Mouse (Mus musculus) embryonic facial prominence, embryonic 12.5 days (tissue): Measurements from ENCODE around the gene 4931428L18Rik. TPM values are rescaled to one million over a fixed set of nuclear protein-coding genes. Genes with fewer than 3 reads are reported as not detected.
"Not testable (repeated sequence)": the region's sequence is repeated elsewhere in the genome, so short reads cannot be mapped to it uniquely, and the experiment has no call there.

ENCODE experiments used
- ATAC-seq: fragments of 200-750 bp; cut with Nextera tagmentation; 2 replicates; pipeline ENCODE4 v1.8.0; 2017; ENCODE audit not compliant: insufficient number of reproducible peaks, insufficient read depth, low FRiP score, low TSS enrichment
- H3K27ac ChIP-seq: fragments of 300-500 bp; sonication (generic); 2 replicates; pipeline ENCODE4 v1.5.1; 2016; ENCODE audit warnings: mild to moderate bottlenecking
- H3K27me3 ChIP-seq: fragments of 300-500 bp; sonication (generic); 2 replicates; pipeline ENCODE4 v1.6.1; 2016; ENCODE audit warnings: mild to moderate bottlenecking, moderate library complexity
- H3K36me3 ChIP-seq: fragments of 300-500 bp; sonication (generic); 2 replicates; pipeline ENCODE4 v1.6.1; 2016; ENCODE audit warnings: mild to moderate bottlenecking
- H3K4me1 ChIP-seq: fragments of 300-500 bp; sonication (generic); 2 replicates; pipeline ENCODE4 v1.6.1; 2016
- H3K4me2 ChIP-seq: fragments of 300-500 bp; sonication (generic); replicated peaks from 2 replicates; pipeline ENCODE4 v1.6.1; 2016; ENCODE audit warnings: mild to moderate bottlenecking, moderate library complexity
- H3K4me3 ChIP-seq: fragments of 300-500 bp; sonication (generic); 2 replicates; pipeline ENCODE4 v1.5.1; 2016; ENCODE audit warnings: mild to moderate bottlenecking
- H3K9ac ChIP-seq: fragments of 300-500 bp; sonication (generic); 2 replicates; pipeline ENCODE4 v1.6.1; 2016; ENCODE audit warnings: mild to moderate bottlenecking, moderate library complexity
- H3K9me3 ChIP-seq: fragments of 300-500 bp; sonication (generic); 2 replicates; pipeline ENCODE4 v1.6.1; 2016; ENCODE audit warnings: mild to moderate bottlenecking, moderate library complexity
- WGBS: fragments of 180-500 bp; shearing (Covaris S2); methylation state at CpG from one replicate; pipeline ENCODE4 v1.1.7; 2016; 5-methylcytosine and 5-hydroxymethylcytosine counted together
- polyA plus RNA-seq: library from polyadenylated mRNA; unstranded; fragments of >200 nt; fragmentation: Nextera tagmentation; extraction: Ambion mirVana; gene quantifications from 2 replicates; pipeline ENCODE4 v1.2.1, GENCODE M21; 2016

4931428L18Rik gene
- polyA plus RNA-seq, 1 experiment from 2014 or later: not detected

DNA sequence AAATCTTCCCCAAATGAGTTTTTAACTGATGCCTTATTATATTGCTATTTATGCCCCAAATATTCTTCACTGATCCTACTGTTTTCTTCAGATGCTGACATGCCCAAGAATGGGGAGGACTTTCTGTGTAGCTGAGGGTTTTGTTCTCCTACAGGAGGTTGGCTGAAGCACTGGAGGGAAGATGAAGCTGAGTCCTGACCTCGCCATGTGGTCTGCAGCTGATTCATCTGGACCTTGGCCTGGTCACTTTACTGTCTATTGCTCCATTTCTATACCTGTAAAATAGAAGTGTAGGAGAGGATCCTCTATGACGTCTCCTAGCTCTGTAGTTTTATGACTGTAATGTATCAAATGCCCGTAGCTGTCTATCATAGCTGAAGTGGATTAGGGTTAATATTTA is 179.3 kb downstream of the 4931428L18Rik start:
- Histone ChIP-seq H3K4me2 (no peak overlapping the region), H3K4me1 (no peaks in the 10 kb centered on the region), H3K36me3 (no peaks in the 10 kb centered on the region), H3K27ac (no peak overlapping the region), H3K9me3 (no peaks in the 10 kb centered on the region), H3K9ac (no peak overlapping the region), H3K27me3 (no peaks in the 10 kb centered on the region), H3K4me3 (no peak overlapping the region)
- WGBS: 81% methylated on average over 3 of the region's 3 CpGs
- ATAC-seq: no peak

DNA sequence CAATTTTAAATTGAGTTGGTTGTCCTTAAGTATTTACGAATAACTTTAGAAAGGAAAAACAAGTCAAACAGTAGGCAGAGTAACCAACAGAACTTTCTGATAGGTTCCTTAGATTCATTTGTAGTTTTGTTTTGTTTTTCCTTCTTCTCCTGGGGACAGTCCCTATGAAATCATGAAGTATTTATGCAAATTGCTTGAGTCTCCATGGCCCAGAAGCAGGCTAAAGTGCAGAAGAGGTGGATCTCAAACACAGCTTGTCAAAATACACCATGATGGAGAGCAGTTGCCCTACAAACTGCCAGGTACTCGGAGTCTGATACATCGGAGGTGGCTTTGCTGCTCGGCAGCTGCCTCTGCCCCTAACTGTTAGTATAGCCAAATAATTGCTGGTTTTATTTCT is 179.7 kb downstream of the 4931428L18Rik start:
- no peaks in the 10 kb centered on the region for H3K27me3 ChIP-seq
- 80% methylated on average over 4 of the region's 4 CpGs for WGBS
- no peaks in the 10 kb centered on the region for H3K36me3 ChIP-seq
- H3K4me3 ChIP-seq: no peak overlapping the region
- ATAC-seq: no peak
- no peaks in the 10 kb centered on the region for H3K9me3 ChIP-seq
- H3K4me1 ChIP-seq: no peaks in the 10 kb centered on the region
- H3K9ac ChIP-seq: no peak overlapping the region
- no peak overlapping the region for H3K27ac ChIP-seq
- no peak overlapping the region for H3K4me2 ChIP-seq

- no peaks in the 10 kb centered on the region for H3K27me3 ChIP-seq
- H3K4me2 ChIP-seq: no peak overlapping the region
- H3K9me3 ChIP-seq: no peaks in the 10 kb centered on the region
- no peak overlapping the region for H3K27ac ChIP-seq
- H3K9ac ChIP-seq: no peak overlapping the region
- H3K4me1 ChIP-seq: no peaks in the 10 kb centered on the region
- no peak overlapping the region for H3K4me3 ChIP-seq
- 61% methylated on average over 2 of the region's 2 CpGs for WGBS
- ATAC-seq: no peak
- H3K36me3 ChIP-seq: no peaks in the 10 kb centered on the region
Observed at GRCm38 (mm10) chr1:31033851-31034534, 188.5 kb downstream of the 4931428L18Rik start.

DNA sequence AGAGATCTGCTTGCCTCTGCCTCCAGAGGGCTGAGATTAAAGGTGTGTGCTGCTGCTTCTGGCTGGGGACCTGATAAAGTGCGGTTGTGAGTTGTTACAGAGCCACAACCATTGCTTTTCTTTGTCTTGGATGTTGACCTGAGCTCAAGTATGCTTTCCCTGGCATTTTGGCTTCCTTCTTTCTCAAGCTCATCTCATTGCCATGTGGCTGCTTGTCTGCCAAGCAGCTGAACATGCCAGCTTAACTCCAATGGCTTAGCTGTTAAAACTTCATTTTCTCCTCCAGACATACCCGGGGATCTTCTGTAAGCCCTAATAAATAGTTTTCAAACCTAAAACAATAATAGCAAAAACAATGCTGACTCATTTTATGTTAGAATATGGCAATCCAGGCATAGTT is 190.1 kb downstream of the 4931428L18Rik start:
- H3K36me3 ChIP-seq: no peaks in the 10 kb centered on the region
- no peak for ATAC-seq
- H3K4me1 ChIP-seq: no peaks in the 10 kb centered on the region
- WGBS: 88% methylated on average over 2 of the region's 2 CpGs
- no peaks in the 10 kb centered on the region for H3K27me3 ChIP-seq
- no peak overlapping the region for H3K4me3 ChIP-seq
- no peak overlapping the region for H3K9ac ChIP-seq
- H3K4me2 ChIP-seq: no peak overlapping the region
- H3K27ac ChIP-seq: no peak overlapping the region
- H3K9me3 ChIP-seq: no peaks in the 10 kb centered on the region

DNA sequence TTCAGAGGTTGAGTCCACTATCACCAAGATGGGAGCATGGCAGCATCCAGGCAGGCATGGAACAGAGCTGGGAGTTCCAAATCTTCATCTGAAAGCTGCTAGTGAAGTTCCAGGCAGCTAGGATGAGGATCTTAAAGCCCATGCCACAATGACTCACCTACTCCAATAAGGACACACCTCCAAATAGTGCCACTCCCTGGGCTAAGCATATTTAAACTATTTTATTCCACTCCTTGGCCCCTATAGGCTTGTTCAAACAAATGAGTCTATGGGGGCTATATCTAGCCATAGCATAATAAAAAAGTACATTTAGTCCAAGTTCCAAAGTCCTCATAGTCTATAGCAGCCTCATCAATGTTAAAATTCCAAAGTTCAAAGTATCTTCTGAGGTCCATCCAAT is 199.3 kb downstream of the 4931428L18Rik start:
- Histone ChIP-seq H3K4me2 (no peak overlapping the region), H3K27me3 (no peaks in the 10 kb centered on the region), H3K9ac (no peak overlapping the region), H3K4me1 (no peaks in the 10 kb centered on the region), H3K9me3 (no peaks in the 10 kb centered on the region), H3K4me3 (no peak overlapping the region), H3K36me3 (no peaks in the 10 kb centered on the region), H3K27ac (no peak overlapping the region)
- ATAC-seq: no peak

DNA sequence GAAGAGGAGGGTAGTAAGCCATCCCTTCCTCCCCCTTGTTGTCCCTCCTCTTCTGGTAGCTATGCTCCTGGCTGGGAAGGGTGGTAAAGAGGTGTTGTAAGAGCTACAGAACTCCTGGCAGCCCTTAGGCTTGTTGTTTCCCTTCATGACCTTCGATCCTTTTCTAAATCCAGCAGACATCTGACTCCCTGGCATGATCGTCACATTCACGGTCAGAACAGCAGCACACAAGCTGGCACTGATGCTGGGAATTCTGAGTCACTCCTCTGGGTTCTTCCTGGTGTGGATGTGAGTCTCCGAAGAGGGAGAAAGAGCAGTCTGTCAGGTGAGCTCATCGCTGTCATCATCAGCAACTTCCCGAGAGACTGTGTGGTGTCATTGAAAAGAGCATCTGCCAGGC is 203.2 kb downstream of the 4931428L18Rik start:
- no peaks in the 10 kb centered on the region for H3K9me3 ChIP-seq
- H3K27ac ChIP-seq: no peak overlapping the region
- ATAC-seq: no peak
- no peaks in the 10 kb centered on the region for H3K27me3 ChIP-seq
- WGBS: 79% methylated on average over 6 of the region's 6 CpGs
- H3K4me3 ChIP-seq: no peak overlapping the region
- no peaks in the 10 kb centered on the region for H3K36me3 ChIP-seq
- no peaks in the 10 kb centered on the region for H3K4me1 ChIP-seq
- H3K4me2 ChIP-seq: no peak overlapping the region
- no peak overlapping the region for H3K9ac ChIP-seq

GRCm38 (mm10) chr1:31017377-31017776 is 205.1 kb downstream of the 4931428L18Rik start:
- no peak overlapping the region for H3K4me3 ChIP-seq
- no peak overlapping the region for H3K4me2 ChIP-seq
- no peak overlapping the region for H3K9ac ChIP-seq
- no peak for ATAC-seq
- H3K36me3 ChIP-seq: no peaks in the 10 kb centered on the region
- H3K27ac ChIP-seq: no peak overlapping the region
- WGBS: 78% methylated on average over 5 of the region's 5 CpGs
- no peaks in the 10 kb centered on the region for H3K9me3 ChIP-seq
- no peaks in the 10 kb centered on the region for H3K4me1 ChIP-seq
- no peaks in the 10 kb centered on the region for H3K27me3 ChIP-seq

DNA sequence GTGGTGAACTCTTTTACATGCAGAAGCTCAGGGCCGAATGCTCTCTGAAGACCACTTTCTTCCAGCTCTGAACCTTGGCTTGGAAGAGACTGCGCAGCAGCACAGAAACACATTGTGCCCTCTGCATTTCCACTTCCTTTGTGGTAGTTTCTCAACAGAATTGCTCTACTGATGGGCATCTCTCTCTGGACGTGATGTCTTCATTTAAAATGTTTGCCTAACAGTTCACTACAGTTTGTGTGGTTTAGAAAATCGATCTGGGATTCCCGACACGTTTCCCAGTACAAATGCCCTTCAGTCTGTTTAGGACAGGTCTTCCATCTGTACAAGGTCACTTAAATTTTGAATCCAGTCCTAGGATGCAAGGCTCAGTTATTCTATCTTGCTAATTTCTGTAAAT is 206.4 kb downstream of the 4931428L18Rik start:
- no peak overlapping the region for H3K4me3 ChIP-seq
- no peak overlapping the region for H3K4me2 ChIP-seq
- H3K27ac ChIP-seq: no peak overlapping the region
- no peak overlapping the region for H3K9ac ChIP-seq
- no peaks in the 10 kb centered on the region for H3K4me1 ChIP-seq
- no peak for ATAC-seq
- no peaks in the 10 kb centered on the region for H3K27me3 ChIP-seq
- WGBS: 82% methylated on average over 6 of the region's 6 CpGs
- no peaks in the 10 kb centered on the region for H3K36me3 ChIP-seq
- no peaks in the 10 kb centered on the region for H3K9me3 ChIP-seq

DNA sequence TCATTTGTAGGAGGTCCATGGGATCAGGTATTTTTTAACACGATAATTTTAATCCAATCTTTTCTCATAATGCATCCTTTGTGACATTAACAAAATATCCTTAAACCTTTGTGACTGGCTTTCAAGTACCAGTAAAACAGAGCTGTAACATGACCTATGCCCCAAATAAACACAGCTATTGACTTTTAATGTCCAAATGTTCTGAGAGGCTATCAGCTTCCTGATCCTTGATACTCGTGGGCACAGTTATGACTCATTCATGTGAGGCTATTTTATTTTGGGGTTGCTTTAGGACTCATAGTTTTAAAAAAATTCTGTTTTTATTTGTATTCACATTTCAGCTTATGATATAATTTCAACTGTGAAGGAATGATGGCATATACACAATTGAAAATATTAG is 207.2 kb downstream of the 4931428L18Rik start:
- Histone ChIP-seq H3K9ac (no peak overlapping the region), H3K27ac (no peak overlapping the region), H3K36me3 (no peaks in the 10 kb centered on the region), H3K9me3 (no peaks in the 10 kb centered on the region), H3K27me3 (no peaks in the 10 kb centered on the region), H3K4me1 (no peaks in the 10 kb centered on the region), H3K4me3 (no peak overlapping the region), H3K4me2 (no peak overlapping the region)
- no peak for ATAC-seq
- WGBS: 55% methylated on average over 2 of the region's 2 CpGs

GRCm38 (mm10) chr1:30977868-30978267 is 244.6 kb downstream of the 4931428L18Rik start, which contains the start of gene AC153137.1:
Gene AC153137.1 (minus strand): TSS chr1:30977968.
- H3K27ac ChIP-seq, H3K4me3 ChIP-seq, H3K4me2 ChIP-seq, H3K9ac ChIP-seq, H3K4me1 ChIP-seq, H3K9me3 ChIP-seq, H3K36me3 ChIP-seq, H3K27me3 ChIP-seq, ATAC-seq: not testable (repeated sequence)
- 80% methylated on average over 6 of the region's 6 CpGs for WGBS

DNA sequence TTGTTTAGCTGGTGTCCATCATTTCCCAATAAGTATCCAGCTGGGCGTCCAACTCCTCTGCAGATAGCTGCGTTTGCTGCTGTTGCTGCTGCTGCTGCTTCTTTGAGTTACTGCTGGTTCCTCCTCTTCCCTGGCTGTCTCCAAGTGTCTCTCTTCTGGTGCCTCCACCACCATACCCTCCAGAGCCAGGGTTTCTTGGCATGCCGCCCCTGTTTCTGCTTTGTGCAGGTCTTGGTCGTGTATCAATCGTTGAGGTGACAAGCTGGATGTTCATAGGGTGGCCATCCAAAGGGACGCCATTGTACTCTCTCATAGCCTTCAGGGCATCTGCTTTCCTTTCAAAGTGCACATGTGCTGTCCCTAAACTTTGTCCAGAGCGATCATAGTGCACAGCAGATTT is 245.2 kb downstream of the 4931428L18Rik start:
- not testable (repeated sequence) for H3K9ac ChIP-seq, H3K27me3 ChIP-seq, H3K9me3 ChIP-seq, H3K36me3 ChIP-seq, H3K4me2 ChIP-seq, H3K27ac ChIP-seq, H3K4me1 ChIP-seq, ATAC-seq, H3K4me3 ChIP-seq
- 80% methylated on average over 7 of the region's 7 CpGs for WGBS

DNA sequence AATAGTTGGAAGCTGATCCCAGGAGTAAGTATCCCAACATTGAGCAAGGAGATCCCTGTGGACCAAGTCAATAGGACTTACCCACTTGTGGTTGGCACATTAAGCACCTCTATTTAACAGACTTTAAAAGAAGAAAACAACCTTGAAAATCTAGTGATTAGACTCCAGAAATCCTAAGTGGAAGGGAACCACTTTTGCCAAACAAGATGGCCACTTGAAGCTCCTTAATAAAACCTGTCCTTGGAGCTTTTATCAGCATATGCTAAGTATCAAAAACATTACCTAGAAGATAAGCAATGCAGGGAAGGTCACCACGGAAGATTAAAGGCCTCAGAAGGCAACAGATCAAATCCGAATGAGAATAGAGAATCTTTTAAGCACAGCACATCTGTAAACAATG is 270.7 kb downstream of the 4931428L18Rik start:
- Histone ChIP-seq H3K4me3 (no peak overlapping the region), H3K36me3 (no peaks in the 10 kb centered on the region), H3K27me3 (no peaks in the 10 kb centered on the region), H3K4me1 (peaks cover 7% of the 10 kb centered on the region), H3K9ac (no peak overlapping the region), H3K9me3 (no peaks in the 10 kb centered on the region), H3K27ac (no peak overlapping the region), H3K4me2 (no peak overlapping the region)
- ATAC-seq: no peak
- 73% methylated on average over 2 of the region's 2 CpGs for WGBS

DNA sequence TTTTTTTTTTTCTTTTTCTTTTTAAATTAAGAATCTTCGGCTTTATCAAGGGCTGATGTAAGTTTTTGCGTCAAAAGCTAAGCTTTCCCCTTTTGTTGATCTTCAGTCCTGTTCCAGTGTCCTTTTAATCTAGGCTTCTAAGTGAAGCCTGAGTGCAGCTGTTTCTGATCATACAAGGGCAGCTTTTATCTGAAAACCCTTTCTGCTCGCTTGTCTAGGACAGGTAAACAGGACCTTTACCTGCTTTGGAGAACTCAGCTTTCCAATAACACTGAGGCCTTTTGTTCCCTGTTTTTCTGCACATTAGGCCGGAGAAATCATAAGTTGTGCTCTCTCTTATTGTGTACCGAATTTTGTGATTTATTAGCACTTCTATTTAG is 272.0 kb downstream of the 4931428L18Rik start:
- ATAC-seq: no peak
- H3K36me3 ChIP-seq: no peaks in the 10 kb centered on the region
- peaks cover 7% of the 10 kb centered on the region for H3K4me1 ChIP-seq
- H3K27ac ChIP-seq: peak overlapping the region; percentile 99
- WGBS: 37% methylated on average over 5 of the region's 5 CpGs
- peak overlapping the region; percentile 45 for H3K4me2 ChIP-seq
- H3K4me3 ChIP-seq: peak overlapping the region; percentile 90
- no peaks in the 10 kb centered on the region for H3K9me3 ChIP-seq
- peak overlapping the region; percentile 73; the same call in 1 of the 2 replicates for H3K9ac ChIP-seq
- no peaks in the 10 kb centered on the region for H3K27me3 ChIP-seq
